Mouse (Mus musculus) kidney, embryonic 14.5 days (tissue): ENCODE measurements at regions not wholly inside any gene's neighbourhood (a gene's known extent, or its start where the extent isn't known, plus 50 kb on each side); places are given as distances from the start of the nearest gene placed in this dataset.

Experiments used
- ATAC-seq: fragments of 200-750 bp; cut with Nextera tagmentation; 2 replicates; pipeline ENCODE4 v1.8.0; 2017; ENCODE audit warnings: moderate number of reproducible peaks, mild to moderate bottlenecking, moderate TSS enrichment, moderate library complexity; ENCODE audit not compliant: low FRiP score, low TSS enrichment
- H3K27ac ChIP-seq: fragments of 300-500 bp; sonication (generic); 2 replicates; pipeline ENCODE4 v1.5.1; 2014; ENCODE audit warnings: low read depth, mild to moderate bottlenecking, low read length, moderate library complexity, mixed read lengths
- H3K27me3 ChIP-seq: fragments of 300-500 bp; sonication (generic); 2 replicates; pipeline ENCODE4 v1.6.1; 2014; ENCODE audit warnings: mild to moderate bottlenecking, low read length; ENCODE audit not compliant: control insufficient read depth, insufficient read depth
- H3K36me3 ChIP-seq: fragments of 300-500 bp; sonication (generic); 2 replicates; pipeline ENCODE4 v1.6.1; 2014; ENCODE audit warnings: low read length, mixed read lengths; ENCODE audit not compliant: control insufficient read depth, insufficient read depth
- H3K4me1 ChIP-seq: fragments of 300-500 bp; sonication (generic); 2 replicates; pipeline ENCODE4 v1.6.1; 2014; ENCODE audit warnings: low read length, mixed read lengths; ENCODE audit not compliant: control insufficient read depth, insufficient read depth
- H3K4me2 ChIP-seq: fragments of 300-500 bp; sonication (generic); replicated peaks from 2 replicates; pipeline ENCODE4 v1.6.1; 2014; ENCODE audit warnings: low read depth, mild to moderate bottlenecking, low read length
- H3K4me3 ChIP-seq: fragments of 300-500 bp; sonication (generic); 2 replicates; pipeline ENCODE4 v1.5.1; 2014; ENCODE audit warnings: mild to moderate bottlenecking, low read length
- H3K9ac ChIP-seq: fragments of 300-500 bp; sonication (generic); 2 replicates; pipeline ENCODE4 v1.6.1; 2014; ENCODE audit warnings: low read depth, mild to moderate bottlenecking, low read length, moderate library complexity
- H3K9me3 ChIP-seq: fragments of 300-500 bp; sonication (generic); 2 replicates; pipeline ENCODE4 v1.6.1; 2016; ENCODE audit warnings: low read length; ENCODE audit not compliant: control insufficient read depth
- WGBS: fragments of 180-500 bp; shearing (Covaris S2); extraction: QIAGEN DNeasy Blood & Tissue Kit; methylation state at CpG from one replicate; pipeline ENCODE4 v1.1.7; 2014; 5-methylcytosine and 5-hydroxymethylcytosine counted together

- H3K4me3 ChIP-seq, result no peak overlapping the region
- H3K27ac ChIP-seq, result peak overlapping the region; percentile 44
- no peaks in the 10 kb centered on the region for H3K9me3 ChIP-seq
- 70% methylated on average over 5 of the region's 5 CpGs for WGBS
- no peak overlapping the region for H3K4me2 ChIP-seq
- H3K4me1 ChIP-seq, result peaks cover 16% of the 10 kb centered on the region; the same call in 1 of the 2 replicates
- H3K27me3 ChIP-seq, result no peaks in the 10 kb centered on the region
- no peak overlapping the region for H3K9ac ChIP-seq
- H3K36me3 ChIP-seq, result no peaks in the 10 kb centered on the region
- peak; percentile 9 for ATAC-seq
Measured at GRCm38 (mm10) chr8:25342501-25342900, 518.3 kb upstream of the Adam5 start.

DNA sequence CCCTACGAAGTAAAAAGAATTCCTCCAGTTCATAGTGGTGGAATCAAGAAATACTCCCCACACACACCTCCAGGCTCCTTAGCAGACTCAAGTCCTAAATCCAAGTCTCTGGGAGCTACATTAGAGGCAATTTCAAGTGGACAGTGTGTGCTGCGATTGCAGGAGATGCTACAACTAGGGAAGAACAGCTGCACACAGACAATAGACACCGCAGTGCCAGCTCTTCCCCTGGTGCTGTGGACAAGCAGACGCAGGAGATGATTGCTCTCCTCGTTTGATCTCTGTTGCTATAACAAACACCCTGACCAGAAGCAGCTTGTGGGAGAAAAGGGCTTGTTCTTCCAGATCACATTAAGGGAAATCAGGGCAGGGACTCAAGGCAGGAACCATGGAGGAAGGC lies 517.1 kb upstream of the Adam5 start:
- no peak for ATAC-seq
- Histone ChIP-seq H3K27ac (0 out of 2 replicates have a peak overlapping the region, but pooled peaks have one; percentile 8), H3K4me3 (no peak overlapping the region), H3K9me3 (no peaks in the 10 kb centered on the region), H3K4me2 (no peak overlapping the region), H3K4me1 (peaks cover 16% of the 10 kb centered on the region; the same call in 1 of the 2 replicates), H3K27me3 (no peaks in the 10 kb centered on the region), H3K36me3 (no peaks in the 10 kb centered on the region), H3K9ac (no peak overlapping the region)
- 46% methylated on average over 5 of the region's 5 CpGs for WGBS

DNA sequence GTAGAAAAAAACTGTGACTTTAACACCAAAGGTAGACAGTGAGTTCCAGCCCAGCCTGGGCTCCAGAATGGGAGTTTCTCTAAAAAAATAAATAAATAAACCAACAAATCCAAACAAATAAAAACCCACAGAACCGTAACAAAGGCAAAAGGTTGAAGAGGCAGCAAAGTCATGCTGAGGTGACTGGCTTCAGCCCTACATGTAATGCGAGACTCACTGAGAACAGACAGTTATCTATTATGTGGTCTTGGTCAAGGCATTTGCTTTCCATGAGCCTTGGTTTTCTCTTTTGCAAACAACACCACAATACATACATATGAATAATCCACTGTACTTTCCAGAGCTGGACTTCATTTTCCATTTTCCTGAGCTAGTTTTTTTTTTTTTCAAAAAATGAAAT lies 516.6 kb upstream of the Adam5 start:
- ATAC-seq, result no peak
- H3K27ac ChIP-seq, result no peak overlapping the region

GRCm38 (mm10) chr8:25332120-25332607 lies 508.0 kb upstream of the Adam5 start:
- no peak overlapping the region for H3K4me2 ChIP-seq

More for the DNA sequence above, 516.6 kb upstream of the Adam5 start:
- no peak overlapping the region for H3K4me2 ChIP-seq
- H3K9ac ChIP-seq, result no peak overlapping the region
- 40% methylated on average over 2 of the region's 2 CpGs for WGBS
- no peaks in the 10 kb centered on the region for H3K36me3 ChIP-seq
- H3K4me1 ChIP-seq, result peaks cover 16% of the 10 kb centered on the region; the same call in 1 of the 2 replicates
- no peaks in the 10 kb centered on the region for H3K9me3 ChIP-seq
- no peak overlapping the region for H3K4me3 ChIP-seq
- H3K27me3 ChIP-seq, result no peaks in the 10 kb centered on the region

GRCm38 (mm10) chr8:25331161-25331776 lies 507.1 kb upstream of the Adam5 start:
- peak; percentile 56 for ATAC-seq
- Histone ChIP-seq H3K27ac (peak overlapping the region; percentile 30; the same call in 1 of the 2 replicates), H3K9me3 (no peaks in the 10 kb centered on the region), H3K4me1 (peaks cover 24% of the 10 kb centered on the region), H3K9ac (no peak overlapping the region), H3K36me3 (no peaks in the 10 kb centered on the region), H3K4me2 (no peak overlapping the region), H3K4me3 (no peak overlapping the region), H3K27me3 (no peaks in the 10 kb centered on the region)
- 15% methylated on average over 7 of the region's 7 CpGs for WGBS

More at GRCm38 (mm10) chr8:25332120-25332607, 508.0 kb upstream of the Adam5 start:
- H3K36me3 ChIP-seq, result no peaks in the 10 kb centered on the region
- no peaks in the 10 kb centered on the region for H3K9me3 ChIP-seq
- no peak overlapping the region for H3K4me3 ChIP-seq
- 22% methylated on average over 8 of the region's 8 CpGs for WGBS
- peaks cover 24% of the 10 kb centered on the region for H3K4me1 ChIP-seq
- peak; percentile 13; the same call in 1 of the 2 replicates for ATAC-seq
- H3K9ac ChIP-seq, result no peak overlapping the region
- no peaks in the 10 kb centered on the region for H3K27me3 ChIP-seq
- peak overlapping the region; percentile 30; the same call in 1 of the 2 replicates for H3K27ac ChIP-seq

DNA sequence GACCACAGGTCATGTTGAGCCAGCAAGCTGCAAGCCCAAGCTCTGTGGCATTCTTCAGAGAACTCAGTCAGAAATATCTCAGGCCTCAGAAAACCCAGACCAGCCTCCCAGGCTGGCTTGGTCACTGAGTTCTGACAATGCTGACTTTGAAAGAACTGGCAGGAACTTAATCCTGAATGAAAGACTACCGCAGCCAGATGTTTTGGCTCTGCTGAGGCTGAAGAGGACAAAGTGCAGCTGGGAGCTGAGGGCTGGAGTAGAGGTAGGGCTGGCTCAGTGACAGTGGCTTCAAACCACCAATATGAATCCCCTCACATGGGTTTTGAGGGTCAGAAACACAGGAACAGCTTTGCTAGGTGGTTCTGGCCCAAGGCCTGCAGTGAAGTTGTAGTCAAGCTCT lies 505.6 kb upstream of the Adam5 start:
- no peak overlapping the region; the same call in 1 of the 2 replicates for H3K27ac ChIP-seq

GRCm38 (mm10) chr8:25328318-25328717 lies 504.1 kb upstream of the Adam5 start:
- peaks cover 27% of the 10 kb centered on the region for H3K4me1 ChIP-seq
- H3K27me3 ChIP-seq, result no peaks in the 10 kb centered on the region
- no peak overlapping the region for H3K4me2 ChIP-seq
- no peak overlapping the region for H3K9ac ChIP-seq
- no peak overlapping the region for H3K4me3 ChIP-seq
- H3K9me3 ChIP-seq, result no peaks in the 10 kb centered on the region
- ATAC-seq, result no peak
- H3K27ac ChIP-seq, result no peak overlapping the region
- 75% methylated on average over 3 of the region's 3 CpGs for WGBS
- no peaks in the 10 kb centered on the region for H3K36me3 ChIP-seq

More for the DNA sequence above, 505.6 kb upstream of the Adam5 start:
- Histone ChIP-seq H3K4me1 (peaks cover 24% of the 10 kb centered on the region), H3K9ac (no peak overlapping the region), H3K4me3 (no peak overlapping the region), H3K36me3 (no peaks in the 10 kb centered on the region), H3K4me2 (no peak overlapping the region), H3K9me3 (no peaks in the 10 kb centered on the region), H3K27me3 (no peaks in the 10 kb centered on the region)
- WGBS, result 29% methylated on average over 1 of the region's 1 CpGs
- ATAC-seq, result no peak

DNA sequence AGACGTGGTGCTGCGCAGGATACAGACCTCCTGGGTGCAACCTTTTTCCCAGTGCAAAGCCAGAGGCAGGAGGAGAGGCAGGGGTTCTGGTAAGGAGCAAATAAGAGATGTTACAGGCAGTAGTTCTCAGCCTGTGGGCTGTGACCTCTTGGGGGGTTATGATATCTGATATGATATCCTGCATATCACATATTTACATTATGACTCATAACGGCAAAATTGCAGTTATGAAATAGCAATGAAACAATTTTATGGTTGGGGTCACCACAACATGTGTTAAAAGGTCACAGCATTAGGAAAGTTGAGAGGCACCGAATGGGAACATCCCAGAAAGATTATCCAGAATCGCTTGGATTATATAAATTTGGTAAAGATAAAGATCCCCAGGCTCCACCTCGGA lies 502.8 kb upstream of the Adam5 start:
- no peaks in the 10 kb centered on the region for H3K36me3 ChIP-seq
- H3K4me2 ChIP-seq, result no peak overlapping the region
- no peak overlapping the region for H3K27ac ChIP-seq
- H3K9me3 ChIP-seq, result no peaks in the 10 kb centered on the region
- no peak for ATAC-seq
- H3K4me3 ChIP-seq, result no peak overlapping the region
- WGBS, result 83% methylated on average over 6 of the region's 6 CpGs
- H3K9ac ChIP-seq, result no peak overlapping the region
- no peaks in the 10 kb centered on the region for H3K27me3 ChIP-seq
- peaks cover 19% of the 10 kb centered on the region for H3K4me1 ChIP-seq

- Histone ChIP-seq H3K4me1 (peaks cover 17% of the 10 kb centered on the region), H3K36me3 (no peaks in the 10 kb centered on the region), H3K9me3 (no peaks in the 10 kb centered on the region), H3K4me3 (no peak overlapping the region), H3K27ac (no peak overlapping the region), H3K9ac (no peak overlapping the region), H3K27me3 (no peaks in the 10 kb centered on the region), H3K4me2 (no peak overlapping the region)
- no peak for ATAC-seq
- 82% methylated on average over 12 of the region's 12 CpGs for WGBS
Measured at GRCm38 (mm10) chr8:25326257-25326656, 502.1 kb upstream of the Adam5 start.
